Mouse (Mus musculus): ENCODE data around the gene Gm4869. TPM values are rescaled to one million over a fixed set of nuclear protein-coding genes. Genes with fewer than 3 reads are reported as not detected.

Gene Gm4869
- polyA plus RNA-seq (2012), result not detected in 2 replicates

DNA sequence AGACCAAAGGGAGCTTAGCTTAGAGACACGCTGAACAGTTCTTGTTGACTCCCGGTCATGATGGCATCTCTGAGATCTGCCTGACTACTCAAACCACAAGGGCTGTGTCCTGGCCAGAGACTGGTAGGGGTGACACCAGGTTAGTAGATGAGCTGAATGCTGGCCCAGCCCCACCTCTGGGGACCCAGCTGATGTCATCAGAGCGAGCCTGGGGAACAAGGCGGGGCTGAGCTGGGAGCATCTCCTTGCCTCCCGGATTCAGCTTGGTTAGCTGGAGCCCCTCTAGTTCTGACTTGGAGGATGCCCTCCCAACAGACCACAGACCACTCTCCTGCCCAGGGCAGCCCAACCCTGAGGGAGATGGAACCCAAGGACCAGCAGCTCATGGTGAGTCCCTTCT is at the start of gene Gm4869:
Gene Gm4869 (plus strand): TSS at position 301 of the 400 bp plus-strand sequence.
- TF ChIP-seq GATA1 (IDR thresholded peaks at IDR 0.05; ENCODE audit: low read length) (no peak), TAL1 (IDR thresholded peaks at IDR 0.05; ENCODE audit: low read length) (no peak)
- Histone ChIP-seq H3K4me3 (replicated peaks) (no peak within 1 kb of the TSS), H3K9me3 (ENCODE audit: control insufficient read depth, low read length) (no peaks in the 10 kb centered on the region), H3K4me1 (ENCODE audit: control insufficient read depth) (peaks cover 6% of the 10 kb centered on the region), H3K27me3 (ENCODE audit: control insufficient read depth) (no peaks in the 10 kb centered on the region), H3K36me3 (ENCODE audit: control insufficient read depth) (peaks cover 61% of the 10 kb centered on the region)

DNA sequence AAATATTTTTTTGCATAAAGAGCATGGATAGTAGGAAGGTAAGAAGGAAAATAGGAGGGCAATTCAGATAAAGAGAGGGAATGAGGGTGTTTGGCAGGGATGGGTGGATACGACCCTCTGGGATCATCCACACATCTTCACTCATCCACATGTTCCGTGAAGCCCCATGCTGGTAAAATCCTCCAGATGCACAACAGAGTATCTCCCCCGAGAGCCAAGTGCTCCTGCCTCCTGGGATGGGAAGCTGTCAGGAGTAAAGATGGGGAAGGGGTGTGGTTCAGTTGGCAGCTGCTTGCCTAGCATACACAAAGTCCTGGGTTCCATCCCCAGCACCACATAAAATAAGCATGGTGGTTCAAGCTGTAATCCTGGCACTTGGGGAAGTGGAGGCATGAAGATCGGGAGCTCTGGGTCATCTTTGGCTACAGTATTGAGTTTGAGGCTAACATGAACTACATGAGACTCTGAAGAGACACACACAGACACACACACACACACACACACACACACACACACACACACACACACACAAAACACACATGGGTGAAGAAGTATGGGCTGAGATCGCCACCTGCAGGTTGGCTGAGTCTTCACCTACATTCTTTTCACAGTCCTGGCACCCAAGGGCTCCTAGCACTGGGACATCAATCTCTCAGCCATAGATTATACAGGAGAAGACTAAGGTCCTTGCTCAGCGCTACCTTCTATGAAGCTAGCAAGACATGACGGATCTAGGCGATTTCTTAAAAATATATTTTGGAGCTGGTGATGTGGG is 49.1 kb upstream of the Gm4869 start:
- Histone ChIP-seq H3K4me1 (ENCODE audit: control insufficient read depth) (no peaks in the 10 kb centered on the region), H3K36me3 (ENCODE audit: control insufficient read depth) (no peaks in the 10 kb centered on the region), H3K4me3 (replicated peaks) (no peak overlapping the region), H3K9me3 (ENCODE audit: control insufficient read depth, low read length) (no peaks in the 10 kb centered on the region), H3K27me3 (ENCODE audit: control insufficient read depth) (peaks cover 17% of the 10 kb centered on the region)
- no peak for TF ChIP-seq GATA1 (IDR thresholded peaks at IDR 0.05; ENCODE audit: low read length)
- no peak for TF ChIP-seq TAL1 (IDR thresholded peaks at IDR 0.05; ENCODE audit: low read length)

- Histone ChIP-seq H3K9me3 (ENCODE audit: control insufficient read depth, low read length) (no peaks in the 10 kb centered on the region), H3K4me3 (replicated peaks) (no peak overlapping the region), H3K27me3 (ENCODE audit: control insufficient read depth) (peaks cover 14% of the 10 kb centered on the region), H3K4me1 (ENCODE audit: control insufficient read depth) (no peaks in the 10 kb centered on the region), H3K36me3 (ENCODE audit: control insufficient read depth) (no peaks in the 10 kb centered on the region)
- TF ChIP-seq TAL1 (IDR thresholded peaks at IDR 0.05; ENCODE audit: low read length) (no peak), GATA1 (IDR thresholded peaks at IDR 0.05; ENCODE audit: low read length) (no peak)
Measured at GRCm38 (mm10) chr5:140402640-140403270, 42.7 kb upstream of the Gm4869 start.

DNA sequence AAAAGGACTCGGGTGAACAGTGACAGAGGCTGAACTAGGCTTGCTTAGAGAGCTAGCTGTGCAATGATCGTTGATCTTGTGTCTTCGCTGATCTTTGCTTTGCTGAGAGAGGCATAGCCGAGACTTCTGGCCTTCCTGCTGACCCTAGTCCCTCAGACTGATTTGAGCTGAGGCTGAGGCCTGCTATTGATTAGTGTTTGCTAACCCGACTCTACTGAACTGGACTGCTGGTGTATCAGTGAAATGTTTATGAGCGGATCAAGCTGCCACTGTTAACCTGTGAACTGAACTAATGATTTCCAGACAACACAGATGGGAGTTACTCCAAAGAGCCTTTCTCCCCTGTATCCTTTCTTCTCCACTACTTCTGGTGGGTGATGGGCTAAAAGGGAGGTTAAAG is 40.3 kb upstream of the Gm4869 start:
- Histone ChIP-seq H3K4me3 (replicated peaks) (no peak overlapping the region), H3K9me3 (ENCODE audit: control insufficient read depth, low read length) (peaks cover 2% of the 10 kb centered on the region; the same call in 1 of the 2 replicates), H3K27me3 (ENCODE audit: control insufficient read depth) (peaks cover 6% of the 10 kb centered on the region; the same call in 1 of the 2 replicates), H3K36me3 (ENCODE audit: control insufficient read depth) (no peaks in the 10 kb centered on the region), H3K4me1 (ENCODE audit: control insufficient read depth) (no peaks in the 10 kb centered on the region)
- TF ChIP-seq GATA1 (IDR thresholded peaks at IDR 0.05; ENCODE audit: low read length) (no peak), TAL1 (IDR thresholded peaks at IDR 0.05; ENCODE audit: low read length) (no peak)

GRCm38 (mm10) chr5:140406666-140407065 is 38.8 kb upstream of the Gm4869 start:
- Histone ChIP-seq H3K4me3 (replicated peaks) (no peak overlapping the region), H3K36me3 (ENCODE audit: control insufficient read depth) (no peaks in the 10 kb centered on the region), H3K4me1 (ENCODE audit: control insufficient read depth) (peaks cover 3% of the 10 kb centered on the region; the same call in 1 of the 2 replicates), H3K9me3 (ENCODE audit: control insufficient read depth, low read length) (peaks cover 2% of the 10 kb centered on the region; the same call in 1 of the 2 replicates), H3K27me3 (ENCODE audit: control insufficient read depth) (peaks cover 6% of the 10 kb centered on the region; the same call in 1 of the 2 replicates)
- TF ChIP-seq TAL1 (IDR thresholded peaks at IDR 0.05; ENCODE audit: low read length), result no peak
- no peak for TF ChIP-seq GATA1 (IDR thresholded peaks at IDR 0.05; ENCODE audit: low read length)

DNA sequence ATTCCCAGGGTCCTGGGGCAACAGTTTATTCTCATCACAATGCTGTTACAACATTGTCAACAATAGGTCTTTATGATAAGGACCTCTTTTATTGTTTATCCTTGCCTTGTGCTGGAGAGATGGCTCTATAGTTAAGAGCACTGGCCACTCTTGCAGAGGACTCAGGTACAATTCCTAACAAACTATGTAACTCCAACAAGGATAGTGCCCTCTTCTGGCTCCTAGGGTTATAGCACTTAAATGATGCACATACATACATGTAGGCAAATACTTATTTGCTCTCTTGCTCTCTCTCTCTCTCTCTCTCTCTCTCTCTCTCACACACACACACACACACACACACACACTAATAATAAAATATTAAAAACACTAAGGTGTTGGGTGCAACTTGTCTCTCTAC is 36.6 kb upstream of the Gm4869 start:
- H3K4me1 ChIP-seq (ENCODE audit: control insufficient read depth), result peaks cover 3% of the 10 kb centered on the region; the same call in 1 of the 2 replicates
- TF ChIP-seq TAL1 (IDR thresholded peaks at IDR 0.05; ENCODE audit: low read length) (no peak), GATA1 (IDR thresholded peaks at IDR 0.05; ENCODE audit: low read length) (no peak)
- H3K36me3 ChIP-seq (ENCODE audit: control insufficient read depth), result no peaks in the 10 kb centered on the region
- no peak overlapping the region for H3K4me3 ChIP-seq (replicated peaks)
- peaks cover 4% of the 10 kb centered on the region; the same call in 1 of the 2 replicates for H3K27me3 ChIP-seq (ENCODE audit: control insufficient read depth)
- peaks cover 2% of the 10 kb centered on the region; the same call in 1 of the 2 replicates for H3K9me3 ChIP-seq (ENCODE audit: control insufficient read depth, low read length)

- Histone ChIP-seq H3K36me3 (ENCODE audit: control insufficient read depth) (no peaks in the 10 kb centered on the region), H3K4me3 (replicated peaks) (no peak overlapping the region), H3K9me3 (ENCODE audit: control insufficient read depth, low read length) (peaks cover 2% of the 10 kb centered on the region; the same call in 1 of the 2 replicates), H3K27me3 (ENCODE audit: control insufficient read depth) (no peaks in the 10 kb centered on the region; the same call in 1 of the 2 replicates), H3K4me1 (ENCODE audit: control insufficient read depth) (peaks cover 3% of the 10 kb centered on the region; the same call in 1 of the 2 replicates)
- TF ChIP-seq GATA1 (IDR thresholded peaks at IDR 0.05; ENCODE audit: low read length) (no peak), TAL1 (IDR thresholded peaks at IDR 0.05; ENCODE audit: low read length) (no peak)
Measured at GRCm38 (mm10) chr5:140411339-140411738, 34.1 kb upstream of the Gm4869 start.

- Histone ChIP-seq H3K27me3 (ENCODE audit: control insufficient read depth) (no peaks in the 10 kb centered on the region), H3K9me3 (ENCODE audit: control insufficient read depth, low read length) (no peaks in the 10 kb centered on the region), H3K36me3 (ENCODE audit: control insufficient read depth) (no peaks in the 10 kb centered on the region), H3K4me1 (ENCODE audit: control insufficient read depth) (peaks cover 13% of the 10 kb centered on the region), H3K4me3 (replicated peaks) (no peak overlapping the region)
- no peak for TF ChIP-seq GATA1 (IDR thresholded peaks at IDR 0.05; ENCODE audit: low read length)
- no peak for TF ChIP-seq TAL1 (IDR thresholded peaks at IDR 0.05; ENCODE audit: low read length)
Measured at GRCm38 (mm10) chr5:140414647-140415046, 30.8 kb upstream of the Gm4869 start.

DNA sequence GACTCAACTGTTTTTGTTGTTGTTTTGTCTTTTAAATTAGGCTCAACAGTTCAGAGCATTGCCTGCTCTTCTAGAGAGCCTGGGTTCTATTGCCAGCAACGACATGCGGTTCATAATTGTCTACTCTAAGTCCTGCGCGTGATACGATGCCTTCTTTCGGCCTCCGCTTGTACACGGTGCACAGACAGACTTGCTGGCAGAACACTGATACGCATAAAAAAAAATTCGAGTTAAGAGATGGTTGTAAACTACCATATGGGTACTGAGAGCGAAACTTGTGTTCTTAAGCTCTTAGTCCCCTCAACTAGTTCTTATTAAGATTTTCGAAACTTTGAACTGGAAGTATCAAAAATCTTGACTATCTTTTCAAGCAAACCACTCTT is 27.3 kb upstream of the Gm4869 start:
- H3K27me3 ChIP-seq (ENCODE audit: control insufficient read depth), result no peaks in the 10 kb centered on the region
- peaks cover 22% of the 10 kb centered on the region for H3K36me3 ChIP-seq (ENCODE audit: control insufficient read depth)
- H3K9me3 ChIP-seq (ENCODE audit: control insufficient read depth, low read length), result no peaks in the 10 kb centered on the region
- H3K4me3 ChIP-seq (replicated peaks), result peak overlapping the region; percentile 99
- peaks cover 40% of the 10 kb centered on the region for H3K4me1 ChIP-seq (ENCODE audit: control insufficient read depth)
- no peak for TF ChIP-seq GATA1 (IDR thresholded peaks at IDR 0.05; ENCODE audit: low read length)
- TF ChIP-seq TAL1 (IDR thresholded peaks at IDR 0.05; ENCODE audit: low read length), result no peak
